In genomic region chr10:41860275-41860688, GRCm38 (mm10) we compare ENCODE assay signal across 21 mouse cellular contexts. TPM values are rescaled to one million over a fixed set of nuclear protein-coding genes. Genes with fewer than 3 reads are reported as not detected.
DNase-seq lines count a peak whose midpoint lies in the region; ATAC-seq lines count a peak whose summit lies in the region.
"Had no signal": no experiment of that assay in that cellular context is flagged by ENCODE, and none has a peak within 500 bp of the region (broad histone marks: within the 10 kb centered on the region; RNA-seq: fewer than 3 reads in every experiment).

No protein-coding gene starts in this region.

- no peak for ATAC-seq in embryonic facial prominence, embryonic 11.5 days (replicated peaks; ENCODE audit: insufficient number of reproducible peaks, low FRiP score, low TSS enrichment, low read depth)
- no peak for ATAC-seq in intestine, embryonic 15.5 days
- ATAC-seq: forebrain, embryonic 14.5 days had no signal

- no peak overlapping the region for H3K27ac ChIP-seq in embryonic facial prominence, embryonic 11.5 days (replicated peaks; ENCODE audit: low read depth, low read length)
- H3K27ac ChIP-seq in embryonic facial prominence, embryonic 10.5 days (replicated peaks) = no peak overlapping the region
- H3K27ac ChIP-seq in intestine, embryonic 15.5 days = no peak overlapping the region
- H3K27ac ChIP-seq: heart, embryonic 15.5 days; hindbrain, embryonic 10.5 days; left cerebral cortex, adult 2 months; limb, embryonic 12.5 days; liver, embryonic 13.5 days; lung, embryonic 15.5 days; macrophage; midbrain, embryonic 12.5 days; neural tube, embryonic 15.5 days had no signal

- H3K4me1 ChIP-seq in embryonic facial prominence, embryonic 11.5 days (ENCODE audit: control insufficient read depth, insufficient read depth, low read length) = no peaks in the 10 kb centered on the region
- peaks cover 8% of the 10 kb centered on the region; the same call in 1 of the 2 replicates for H3K4me1 ChIP-seq in embryonic facial prominence, embryonic 10.5 days
- H3K4me1 ChIP-seq in intestine, embryonic 15.5 days (replicated peaks) = no peaks in the 10 kb centered on the region
- H3K4me1 ChIP-seq: heart, embryonic 15.5 days; limb, embryonic 12.5 days; lung, embryonic 15.5 days; midbrain, embryonic 12.5 days; neural tube, embryonic 15.5 days had no signal

- no peak overlapping the region for H3K4me2 ChIP-seq in embryonic facial prominence, embryonic 11.5 days (ENCODE audit: low read depth, low read length)
- H3K4me2 ChIP-seq in intestine, embryonic 15.5 days (replicated peaks) = no peak overlapping the region
- H3K4me2 ChIP-seq: heart, embryonic 15.5 days; limb, embryonic 12.5 days; liver, embryonic 13.5 days; lung, embryonic 15.5 days; midbrain, embryonic 12.5 days; neural tube, embryonic 15.5 days had no signal

- peak; percentile 14 for DNase-seq in embryonic facial prominence, embryonic 11.5 days (ENCODE audit: low spot score)
- DNase-seq in embryonic facial prominence, embryonic 10.5 days (ENCODE audit: low spot score) = no peak
- DNase-seq in kidney, postnatal 4 days = peak; percentile 17 to 41
- DNase-seq in kidney, adult 18-20 months = no peak
- DNase-seq in cerebellum, adult 9-11 months = peak; percentile 90
- DNase-seq in retina, embryonic 14.5 days (ENCODE audit: low spot score) = peak; percentile 31
- no peak for DNase-seq in layer of hippocampus, adult 11-12 months (ENCODE audit: low spot score)
- DNase-seq: liver, embryonic 13.5 days; right cerebral cortex, postnatal 4 days; thymus, postnatal 4 days had no signal

- H3K4me3 ChIP-seq in embryonic facial prominence, embryonic 11.5 days (ENCODE audit: low read depth, low read length) = no peak overlapping the region
- H3K4me3 ChIP-seq in embryonic facial prominence, embryonic 10.5 days = no peak overlapping the region
- H3K4me3 ChIP-seq in intestine, embryonic 15.5 days (replicated peaks) = no peak overlapping the region
- H3K4me3 ChIP-seq: erythroblast, embryonic 14.5 days; heart, embryonic 15.5 days; hindbrain, embryonic 10.5 days; left cerebral cortex, adult 2 months; limb, embryonic 12.5 days; liver, embryonic 13.5 days; lung, embryonic 15.5 days; midbrain, embryonic 12.5 days; neural tube, embryonic 15.5 days had no signal

- no peak overlapping the region for H3K9ac ChIP-seq in embryonic facial prominence, embryonic 11.5 days (replicated peaks; ENCODE audit: low read length)
- no peak overlapping the region for H3K9ac ChIP-seq in intestine, embryonic 15.5 days
- H3K9ac ChIP-seq: heart, embryonic 15.5 days; limb, embryonic 12.5 days; liver, embryonic 13.5 days; lung, embryonic 15.5 days; midbrain, embryonic 12.5 days; neural tube, embryonic 15.5 days had no signal

- 80% methylated on average over 2 of the region's 2 CpGs for WGBS in embryonic facial prominence, embryonic 11.5 days
- WGBS in embryonic facial prominence, embryonic 10.5 days = 91% methylated on average over 2 of the region's 2 CpGs
- WGBS in intestine, embryonic 15.5 days = 84% methylated on average over 2 of the region's 2 CpGs

- no peaks in the 10 kb centered on the region for H3K9me3 ChIP-seq in embryonic facial prominence, embryonic 11.5 days (replicated peaks; ENCODE audit: control insufficient read depth, low read length)
- no peaks in the 10 kb centered on the region for H3K9me3 ChIP-seq in embryonic facial prominence, embryonic 10.5 days
- H3K9me3 ChIP-seq in intestine, embryonic 15.5 days = no peaks in the 10 kb centered on the region
- H3K9me3 ChIP-seq: heart, embryonic 15.5 days; hindbrain, embryonic 10.5 days; limb, embryonic 12.5 days; liver, embryonic 13.5 days; lung, embryonic 15.5 days; midbrain, embryonic 12.5 days; neural tube, embryonic 15.5 days had no signal

- H3K36me3 ChIP-seq in embryonic facial prominence, embryonic 11.5 days (replicated peaks; ENCODE audit: control insufficient read depth, insufficient read depth, low read depth, low read length) = no peaks in the 10 kb centered on the region
- H3K36me3 ChIP-seq in embryonic facial prominence, embryonic 10.5 days (replicated peaks) = no peaks in the 10 kb centered on the region
- no peaks in the 10 kb centered on the region for H3K36me3 ChIP-seq in intestine, embryonic 15.5 days
- H3K36me3 ChIP-seq: heart, embryonic 15.5 days; hindbrain, embryonic 10.5 days; limb, embryonic 12.5 days; liver, embryonic 13.5 days; lung, embryonic 15.5 days; midbrain, embryonic 12.5 days; neural tube, embryonic 15.5 days had no signal

- H3K27me3 ChIP-seq in embryonic facial prominence, embryonic 11.5 days (ENCODE audit: control insufficient read depth, insufficient read depth, low read length) = no peaks in the 10 kb centered on the region
- H3K27me3 ChIP-seq in embryonic facial prominence, embryonic 10.5 days (replicated peaks; ENCODE audit: low read depth, poor library complexity, severe bottlenecking) = no peaks in the 10 kb centered on the region
- H3K27me3 ChIP-seq in intestine, embryonic 15.5 days (replicated peaks) = no peaks in the 10 kb centered on the region
- H3K27me3 ChIP-seq: heart, embryonic 15.5 days; limb, embryonic 12.5 days; liver, embryonic 13.5 days; lung, embryonic 15.5 days; midbrain, embryonic 12.5 days; neural tube, embryonic 15.5 days had no signal

RNA-seq across cellular contexts. Expression of gene Sesn1, which starts 50.5 kb away (rescaled TPM):
- 33.4 and 35.5 TPM in 2 replicates for polyA plus RNA-seq in embryonic facial prominence, embryonic 11.5 days (2014; fragmentation: Nextera tagmentation; extraction: Ambion mirVana)
- 18.5 and 23.3 TPM in 2 replicates for polyA plus RNA-seq in embryonic facial prominence, embryonic 10.5 days (2016; fragmentation: Nextera tagmentation; extraction: Ambion mirVana)
- 29.3 and 31.7 TPM in 2 replicates for polyA plus RNA-seq in intestine, embryonic 15.5 days (2015; fragmentation: Nextera tagmentation; extraction: Ambion mirVana)

RNA-seq across cellular contexts. Expression of gene Cep57l1, which starts 50.6 kb away (rescaled TPM):
- polyA plus RNA-seq in embryonic facial prominence, embryonic 11.5 days (2014; fragmentation: Nextera tagmentation; extraction: Ambion mirVana) = 24.2 and 24.9 TPM in 2 replicates
- polyA plus RNA-seq in embryonic facial prominence, embryonic 10.5 days (2016; fragmentation: Nextera tagmentation; extraction: Ambion mirVana) = 23.5 and 24.1 TPM in 2 replicates
- polyA plus RNA-seq in intestine, embryonic 15.5 days (2015; fragmentation: Nextera tagmentation; extraction: Ambion mirVana) = 17.4 and 19.4 TPM in 2 replicates

Comparison
In these comparisons a context has a peak if more than half of its experiments do, and no peak if none do; other contexts are left out.
1. DNase-seq: peak in embryonic facial prominence, embryonic 11.5 days (single experiment), kidney, postnatal 4 days (2 of 2), cerebellum, adult 9-11 months (single experiment) and retina, embryonic 14.5 days (single experiment); none in embryonic facial prominence, embryonic 10.5 days (single experiment), kidney, adult 18-20 months (single experiment) and layer of hippocampus, adult 11-12 months (single experiment).